23 mouse cellular contexts compared by ENCODE assay signal in the genomic region with DNA sequence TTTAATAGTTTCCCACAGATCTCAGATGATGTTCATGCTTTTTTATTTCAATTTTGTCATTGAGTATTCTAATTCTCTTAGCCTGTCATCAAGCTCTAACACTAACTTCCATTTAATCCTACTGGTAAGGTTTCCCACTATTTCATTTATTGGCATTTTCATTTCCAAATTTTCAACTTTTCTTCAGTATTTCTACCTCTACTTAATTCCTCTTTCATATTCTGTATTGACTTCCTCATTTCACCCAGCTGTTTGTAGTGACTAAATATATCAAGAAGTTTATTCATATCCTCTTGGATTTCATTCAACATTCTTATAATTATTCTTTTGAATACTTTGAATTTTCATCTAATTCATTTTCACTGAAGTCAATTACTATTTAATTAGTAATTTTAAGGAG. TPM values are rescaled to one million over a fixed set of nuclear protein-coding genes. Genes with fewer than 3 reads are reported as not detected.
DNase-seq lines count a peak whose midpoint lies in the region; ATAC-seq and TF ChIP-seq lines count a peak whose summit lies in the region.
"Had no signal": no experiment of that assay in that cellular context is flagged by ENCODE, and none has a peak within 500 bp of the region (broad histone marks: within the 10 kb centered on the region; RNA-seq: fewer than 3 reads in every experiment).

No protein-coding gene starts in this region.

- no peak overlapping the region for H3K9ac ChIP-seq in CH12.LX (ENCODE audit: insufficient read depth, low read depth)
- no peak overlapping the region for H3K9ac ChIP-seq in neural tube, embryonic 15.5 days (replicated peaks)
- H3K9ac ChIP-seq in midbrain, embryonic 16.5 days (ENCODE audit: low read depth, low read length), result no peak overlapping the region
- H3K9ac ChIP-seq in heart, embryonic 12.5 days, result no peak overlapping the region
- H3K9ac ChIP-seq: embryonic facial prominence, embryonic 12.5 days; embryonic facial prominence, embryonic 15.5 days; forebrain, postnatal 0 days; hindbrain, embryonic 12.5 days; hindbrain, embryonic 15.5 days had no signal

- H3K4me2 ChIP-seq in CH12.LX (ENCODE audit: insufficient read depth, low read depth, poor library complexity, severe bottlenecking), result no peak overlapping the region
- no peak overlapping the region for H3K4me2 ChIP-seq in neural tube, embryonic 15.5 days
- no peak overlapping the region for H3K4me2 ChIP-seq in midbrain, embryonic 16.5 days (ENCODE audit: low read length)
- H3K4me2 ChIP-seq in heart, embryonic 12.5 days, result no peak overlapping the region
- H3K4me2 ChIP-seq: embryonic facial prominence, embryonic 12.5 days; embryonic facial prominence, embryonic 15.5 days; hindbrain, embryonic 12.5 days; hindbrain, embryonic 15.5 days had no signal

- dilution Hi-C loops in CH12.LX (cut with MboI; ENCODE audit: extremely low pct_ligation_motif_present, extremely low pct_unique_long_range_greater_than_20kb, low sequenced_read_pairs), result no loop called here

- no peak for DNase-seq in CH12.LX (ENCODE audit: extremely low read depth)
- no peak for DNase-seq in gastrocnemius, postnatal 36 days
- DNase-seq: adrenal gland, adult 8-10 months; adrenal gland, postnatal 25 days; cerebellum, adult 18-20 months; cerebellum, adult 9-10 months; cerebellum, postnatal 14 days; forebrain, postnatal 0 days; gastrocnemius, adult 2 months; gastrocnemius, postnatal 14 days; heart, adult 2 months had no signal

- peak; percentile 41; the same call in 1 of the 2 replicates for ATAC-seq in megakaryocyte, adult 5-6 weeks (ENCODE audit: poor library complexity, severe bottlenecking)
- ATAC-seq in neural tube, embryonic 15.5 days (ENCODE audit: low FRiP score), result no peak
- ATAC-seq in midbrain, embryonic 16.5 days, result no peak
- ATAC-seq in heart, embryonic 12.5 days (ENCODE audit: insufficient number of reproducible peaks, low FRiP score), result no peak
- ATAC-seq: CD4-positive, CD25-positive, alpha-beta regulatory T cell, adult 4 months; forebrain, embryonic 14.5 days; forebrain, postnatal 0 days had no signal

- peaks cover 2% of the 10 kb centered on the region for H3K9me3 ChIP-seq in CH12.LX (replicated peaks; ENCODE audit: low read length)
- no peaks in the 10 kb centered on the region for H3K9me3 ChIP-seq in neural tube, embryonic 15.5 days (replicated peaks)
- H3K9me3 ChIP-seq in midbrain, embryonic 16.5 days (replicated peaks; ENCODE audit: control insufficient read depth, low read length, poor library complexity, severe bottlenecking), result no peaks in the 10 kb centered on the region
- H3K9me3 ChIP-seq in heart, embryonic 12.5 days (replicated peaks), result no peaks in the 10 kb centered on the region
- H3K9me3 ChIP-seq: embryonic facial prominence, embryonic 12.5 days; embryonic facial prominence, embryonic 15.5 days; heart, embryonic 10.5 days; hindbrain, embryonic 12.5 days; hindbrain, embryonic 15.5 days had no signal

- H3K27me3 ChIP-seq in CH12.LX (replicated peaks), result no peaks in the 10 kb centered on the region
- no peaks in the 10 kb centered on the region for H3K27me3 ChIP-seq in neural tube, embryonic 15.5 days (replicated peaks)
- no peaks in the 10 kb centered on the region for H3K27me3 ChIP-seq in midbrain, embryonic 16.5 days (ENCODE audit: control insufficient read depth, insufficient read depth, low read depth, low read length)
- H3K27me3 ChIP-seq in heart, embryonic 12.5 days (replicated peaks), result no peaks in the 10 kb centered on the region
- H3K27me3 ChIP-seq: embryonic facial prominence, embryonic 12.5 days; embryonic facial prominence, embryonic 15.5 days; hindbrain, embryonic 12.5 days; hindbrain, embryonic 15.5 days had no signal

- no peak overlapping the region for H3K27ac ChIP-seq in CH12.LX (ENCODE audit: insufficient read depth, low read depth)
- H3K27ac ChIP-seq in bone marrow macrophage, adult 2 months (ENCODE audit: insufficient read depth, low read depth, low read length), result peak overlapping the region; percentile 36
- no peak overlapping the region for H3K27ac ChIP-seq in neural tube, embryonic 15.5 days (replicated peaks)
- no peak overlapping the region for H3K27ac ChIP-seq in midbrain, embryonic 16.5 days (ENCODE audit: low read length)
- no peak overlapping the region for H3K27ac ChIP-seq in heart, embryonic 12.5 days (ENCODE audit: poor library complexity, severe bottlenecking)
- H3K27ac ChIP-seq: embryonic facial prominence, embryonic 12.5 days; embryonic facial prominence, embryonic 15.5 days; gastrocnemius, adult 2 months; heart, adult 2 months; heart, embryonic 10.5 days; hindbrain, embryonic 12.5 days; hindbrain, embryonic 15.5 days had no signal

- TF ChIP-seq CTCF in CH12.LX (conservative IDR thresholded peaks at IDR 0.05 in 1 of 2, IDR thresholded peaks at IDR 0.05 in 1 of 2; ENCODE audit: low read depth in 2 of 2, low read length in 2 of 2), result no peak
- no peak for TF ChIP-seq CTCF in bone marrow macrophage, adult 2 months (IDR thresholded peaks at IDR 0.05; ENCODE audit: low read depth, low read length)

- peak; percentile 63 for TF ChIP-seq EP300 in CH12.LX (IDR thresholded peaks at IDR 0.05; ENCODE audit: low read length)

- H3K4me3 ChIP-seq in CH12.LX (replicated peaks in 1 of 3; ENCODE audit: low read depth in 2 of 3, low read length in 2 of 3, poor library complexity in 1 of 3), result no peak overlapping the region
- no peak overlapping the region for H3K4me3 ChIP-seq in bone marrow macrophage, adult 2 months (ENCODE audit: insufficient read depth, low read length)
- no peak overlapping the region for H3K4me3 ChIP-seq in neural tube, embryonic 15.5 days (replicated peaks)
- H3K4me3 ChIP-seq in midbrain, embryonic 16.5 days (ENCODE audit: low read depth, low read length), result no peak overlapping the region
- no peak overlapping the region for H3K4me3 ChIP-seq in heart, embryonic 12.5 days
- H3K4me3 ChIP-seq: embryonic facial prominence, embryonic 12.5 days; embryonic facial prominence, embryonic 15.5 days; gastrocnemius, adult 2 months; heart, adult 2 months; heart, embryonic 10.5 days; hindbrain, embryonic 12.5 days; hindbrain, embryonic 15.5 days had no signal

- peaks cover 11 to 77% of the 10 kb centered on the region in 2 experiments for H3K4me1 ChIP-seq in CH12.LX (ENCODE audit: control insufficient read depth in 1 of 2, insufficient read depth in 2 of 2)
- peaks cover 25% of the 10 kb centered on the region for H3K4me1 ChIP-seq in bone marrow macrophage, adult 2 months (ENCODE audit: control insufficient read depth, insufficient read depth, low read length)
- no peaks in the 10 kb centered on the region for H3K4me1 ChIP-seq in neural tube, embryonic 15.5 days
- no peaks in the 10 kb centered on the region for H3K4me1 ChIP-seq in midbrain, embryonic 16.5 days (ENCODE audit: control insufficient read depth, insufficient read depth, low read length)
- no peaks in the 10 kb centered on the region for H3K4me1 ChIP-seq in heart, embryonic 12.5 days (replicated peaks)
- H3K4me1 ChIP-seq: embryonic facial prominence, embryonic 12.5 days; embryonic facial prominence, embryonic 15.5 days; heart, embryonic 10.5 days; hindbrain, embryonic 12.5 days; hindbrain, embryonic 15.5 days had no signal

- TF ChIP-seq POLR2A in CH12.LX (IDR thresholded peaks at IDR 0.05; ENCODE audit: low read depth, low read length), result no peak
- no peak for TF ChIP-seq POLR2A in bone marrow macrophage, adult 2 months (IDR thresholded peaks at IDR 0.05; ENCODE audit: borderline replicate concordance, low read depth, low read length)

- intact Hi-C loops in gastrocnemius, postnatal 36 days (cut with DNase I), result no loop called here

- H3K36me3 ChIP-seq in CH12.LX (replicated peaks in 1 of 2; ENCODE audit: control insufficient read depth in 1 of 2, insufficient read depth in 1 of 2, low read length in 1 of 2), result peaks cover 10 to 49% of the 10 kb centered on the region in 2 experiments
- no peaks in the 10 kb centered on the region for H3K36me3 ChIP-seq in neural tube, embryonic 15.5 days
- no peaks in the 10 kb centered on the region for H3K36me3 ChIP-seq in midbrain, embryonic 16.5 days (ENCODE audit: control insufficient read depth, insufficient read depth, low read length)
- no peaks in the 10 kb centered on the region for H3K36me3 ChIP-seq in heart, embryonic 12.5 days
- H3K36me3 ChIP-seq: embryonic facial prominence, embryonic 12.5 days; embryonic facial prominence, embryonic 15.5 days; heart, embryonic 10.5 days; hindbrain, embryonic 12.5 days; hindbrain, embryonic 15.5 days had no signal

- H3K79me2 ChIP-seq in CH12.LX (replicated peaks; ENCODE audit: control insufficient read depth, extremely low read depth, insufficient read depth, poor library complexity, severe bottlenecking), result peaks cover 67% of the 10 kb centered on the region

- in situ Hi-C loops in CH12.LX (cut with MboI; ENCODE audit: low pct_ligation_motif_present, low pct_unique_long_range_greater_than_20kb, low sequenced_read_pairs), result no loop called here

- no peak for TF ChIP-seq RAD21 in CH12.LX (IDR thresholded peaks at IDR 0.05; ENCODE audit: low read depth, low read length)

TF ChIP-seq in CH12.LX, 34 proteins besides CTCF, POLR2A, EP300 and RAD21 (continues in another document):
- TF ChIP-seq PAX5 (IDR thresholded peaks at IDR 0.05; ENCODE audit: low read length), result no peak
- TF ChIP-seq GABPA (IDR thresholded peaks at IDR 0.05; ENCODE audit: insufficient replicate concordance, low read depth, low read length), result no peak
- no peak for TF ChIP-seq TCF12 (IDR thresholded peaks at IDR 0.05; ENCODE audit: low read depth, low read length)
- no peak for TF ChIP-seq POLR2AphosphoS2 (IDR thresholded peaks at IDR 0.05; ENCODE audit: low read depth, low read length)
- no peak for TF ChIP-seq SMC3 (IDR thresholded peaks at IDR 0.05; ENCODE audit: low read depth, low read length)
- no peak for TF ChIP-seq ZNF384 (IDR thresholded peaks at IDR 0.05; ENCODE audit: low read depth, low read length)
- no peak for TF ChIP-seq HCFC1 (IDR thresholded peaks at IDR 0.05; ENCODE audit: low read depth, low read length)
- TF ChIP-seq ZKSCAN1 (IDR thresholded peaks at IDR 0.05; ENCODE audit: borderline replicate concordance, low read depth, low read length), result no peak
- no peak for TF ChIP-seq USF2 (conservative IDR thresholded peaks at IDR 0.05; ENCODE audit: low read depth, low read length)
- no peak for TF ChIP-seq ELF1 (IDR thresholded peaks at IDR 0.05; ENCODE audit: low read depth, low read length)

RNA-seq across cellular contexts. Expression of a gene that starts 20.3 kb away (rescaled TPM):
- total RNA-seq in CH12.LX (2012; rRNA removed), result 35.4 and 48.6 TPM in 2 replicates
- total RNA-seq in CH12.LX (2014; rRNA removed), result 40.0 and 40.5 TPM in 2 replicates
- 32.4 and 35.4 TPM in 2 replicates for polyA plus RNA-seq in CH12.LX (2012; ENCODE audit: insufficient read length, low read depth)
- polyA plus RNA-seq in bone marrow macrophage, adult 2 months (2012; ENCODE audit: insufficient read depth, insufficient read length, missing spikeins), result 51.5 and 55.9 TPM in 2 replicates
- total RNA-seq in megakaryocyte, adult 5-6 weeks (2015), result 38.7 and 43.2 TPM in 2 replicates
- total RNA-seq in megakaryocyte, adult 5-6 weeks (2017), result 40.7 and 49.9 TPM in 2 replicates
- 1 to 10 TPM; 5.8 to 6.7 TPM for total RNA-seq in gastrocnemius, postnatal 36 days (2021)
- 53.6 and 57.2 TPM in 2 replicates for polyA plus RNA-seq in neural tube, embryonic 15.5 days (2015; fragmentation: Nextera tagmentation; extraction: Ambion mirVana)
- polyA plus RNA-seq in midbrain, embryonic 16.5 days (2015; fragmentation: Nextera tagmentation; extraction: Ambion mirVana), result 47.5 and 55.5 TPM in 2 replicates
- 21.6 and 22.3 TPM in 2 replicates for polyA plus RNA-seq in heart, embryonic 12.5 days (2016; fragmentation: Nextera tagmentation; extraction: Ambion mirVana)
